Mouse (Mus musculus) urinary bladder, postnatal 36 days (tissue): Measurements from ENCODE around the gene Aldoart2.
"Not testable (repeated sequence)": the region's sequence is repeated elsewhere in the genome, so short reads cannot be mapped to it uniquely, and the experiment has no call there.

Source experiments
- DNase-seq, 2 experiments: peaks; one replicate each; pipeline ENCODE4 v3.0.0; 2022; ENCODE audit warnings: low spot score in 2 of 2, mixed read lengths in 1 of 2

Aldoart2 gene

DNA sequence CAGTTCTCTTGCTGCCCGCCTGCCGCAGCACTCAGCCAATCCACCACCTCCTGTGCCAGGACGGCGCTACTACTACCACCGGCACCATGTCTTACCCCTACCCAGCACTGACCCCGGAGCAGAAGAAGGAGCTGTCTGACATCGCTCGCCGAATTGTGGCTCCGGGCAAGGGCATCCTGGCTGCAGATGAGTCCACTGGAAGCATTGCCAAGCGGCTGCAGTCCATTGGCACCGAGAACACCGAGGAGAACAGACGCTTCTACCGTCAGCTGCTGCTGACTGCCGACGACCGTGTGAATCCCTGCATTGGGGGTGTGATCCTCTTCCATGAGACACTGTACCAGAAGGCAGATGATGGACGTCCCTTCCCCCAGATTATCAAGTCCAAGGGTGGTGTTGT is at the start of gene Aldoart2:
Gene Aldoart2 (plus strand): TSS at position 34 of the 400 bp plus-strand sequence.
- DNase-seq, result no peak

DNA sequence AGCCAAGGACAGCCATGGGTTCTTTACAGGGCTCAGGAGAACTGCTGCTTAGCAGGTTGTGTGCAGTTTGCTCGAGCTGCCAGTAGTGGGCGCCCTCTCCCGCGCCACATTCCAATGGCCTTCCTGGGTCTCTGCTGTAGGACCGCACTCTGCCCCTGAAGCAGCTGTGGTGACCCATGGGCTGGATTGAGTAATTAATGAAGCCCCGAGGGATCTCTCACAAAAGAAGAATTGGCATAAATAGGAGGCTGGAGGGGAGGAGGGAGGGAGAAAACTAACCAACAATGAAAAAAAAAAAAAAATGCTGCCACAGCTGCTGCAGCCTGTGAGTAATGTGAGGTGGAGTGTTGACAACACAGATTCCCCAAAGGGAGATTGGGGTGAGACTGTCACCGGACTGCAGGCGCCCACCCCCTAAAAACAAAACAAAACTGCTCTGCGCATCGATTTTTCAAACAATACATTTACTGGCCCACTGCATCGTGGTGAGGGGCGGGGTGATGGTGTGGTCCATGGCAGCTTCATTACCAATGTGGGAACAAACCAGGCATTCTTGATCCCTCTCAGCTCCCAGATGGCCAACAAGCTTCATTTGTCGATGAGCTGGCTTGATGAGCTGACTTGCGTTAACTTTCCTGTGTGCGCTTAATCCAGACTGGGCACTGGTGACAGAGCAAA is 46.8 kb upstream of the Aldoart2 start:
- peak in 1 of 2 experiments; percentile 40 for DNase-seq

DNA sequence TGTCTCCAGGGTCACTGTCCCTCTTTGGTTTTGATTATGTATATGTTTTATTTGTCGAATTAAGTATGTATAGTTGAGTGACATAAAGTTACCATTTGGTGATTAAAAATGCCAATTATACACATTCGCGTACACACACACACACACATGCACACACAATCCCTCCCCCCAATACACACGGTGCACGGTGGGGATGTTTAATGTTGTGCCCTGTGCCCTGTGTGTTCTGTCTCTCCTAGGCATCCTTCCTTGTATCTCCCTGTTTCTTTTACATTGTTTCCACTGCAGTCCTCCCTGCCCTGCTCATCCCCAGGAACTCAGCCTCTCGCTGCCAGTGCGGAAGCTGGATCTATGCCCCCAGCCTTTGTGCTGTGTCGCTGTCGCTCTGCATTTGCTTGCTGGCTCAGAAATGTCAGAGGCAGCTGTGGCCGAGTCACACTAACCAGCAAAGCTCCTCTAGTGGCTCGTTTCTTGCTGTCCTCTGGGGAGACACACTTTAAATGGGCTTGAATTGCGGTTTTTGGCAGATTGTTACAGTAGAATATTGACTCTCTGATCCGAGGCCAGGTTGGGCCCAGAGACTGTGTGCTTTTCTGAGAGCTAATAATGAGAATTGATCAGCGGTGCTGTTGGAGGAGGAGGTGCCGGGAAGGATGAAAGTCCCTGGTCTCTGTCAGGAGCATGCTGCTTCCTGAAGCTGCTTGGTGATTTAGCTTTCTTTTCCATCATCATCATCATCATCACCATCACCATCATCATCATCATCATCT is 37.9 kb upstream of the Aldoart2 start:
- no peak for DNase-seq

DNA sequence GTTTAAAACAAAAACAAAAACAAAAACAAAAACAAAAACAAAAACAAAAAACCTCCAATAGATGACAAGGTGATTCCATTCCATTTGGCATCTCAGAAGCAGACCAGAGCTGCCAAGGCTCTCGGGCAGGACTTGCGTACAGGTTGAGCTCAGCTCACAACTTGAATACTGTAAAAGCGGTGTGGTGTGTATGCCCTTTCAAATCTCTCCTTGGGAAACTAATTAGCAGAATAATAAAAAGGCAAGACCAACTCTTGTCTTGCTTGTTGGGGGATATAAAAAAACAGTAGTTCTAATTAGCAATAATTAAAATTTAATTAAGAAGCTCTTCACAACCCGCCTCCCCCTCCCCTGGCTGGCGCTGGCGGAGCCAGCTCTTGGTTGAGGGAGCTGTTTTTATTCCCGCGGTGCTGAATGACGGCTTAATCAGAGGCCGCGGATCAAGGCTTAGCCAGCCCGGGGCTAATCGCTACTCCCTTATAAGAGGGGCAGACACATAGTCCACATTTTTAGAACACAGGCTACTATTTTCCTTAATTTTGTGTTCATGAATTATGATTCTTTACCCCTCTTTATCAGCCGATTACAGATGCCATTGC is 28.4 kb upstream of the Aldoart2 start:
- no peak for DNase-seq

- DNase-seq, result no peak
These were observed 27.3 kb upstream of the Aldoart2 start for GRCm38 (mm10) chr12:55537742-55538141.

GRCm38 (mm10) chr12:55538328-55538971 is 26.6 kb upstream of the Aldoart2 start:
- no peak for DNase-seq

DNA sequence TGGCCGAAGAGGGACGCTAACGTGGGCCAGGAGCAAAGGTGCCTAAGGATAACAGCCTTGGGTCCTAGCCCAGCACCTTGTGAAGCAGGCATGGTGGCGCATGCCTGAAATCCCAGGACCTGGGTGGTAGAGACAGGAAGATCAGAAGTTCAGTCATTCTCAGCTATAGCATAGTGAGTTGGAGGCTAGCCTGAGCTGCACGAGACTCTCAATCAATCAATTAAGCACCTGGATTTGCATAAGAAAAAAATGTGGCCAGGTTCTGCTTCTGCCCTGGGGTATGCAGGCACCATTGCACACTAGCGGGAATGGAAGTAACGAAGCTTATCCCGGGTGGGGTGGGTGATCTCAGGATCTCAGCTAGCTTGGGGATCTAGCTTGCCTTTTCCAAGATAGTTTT is 25.9 kb upstream of the Aldoart2 start:
- no peak for DNase-seq

DNA sequence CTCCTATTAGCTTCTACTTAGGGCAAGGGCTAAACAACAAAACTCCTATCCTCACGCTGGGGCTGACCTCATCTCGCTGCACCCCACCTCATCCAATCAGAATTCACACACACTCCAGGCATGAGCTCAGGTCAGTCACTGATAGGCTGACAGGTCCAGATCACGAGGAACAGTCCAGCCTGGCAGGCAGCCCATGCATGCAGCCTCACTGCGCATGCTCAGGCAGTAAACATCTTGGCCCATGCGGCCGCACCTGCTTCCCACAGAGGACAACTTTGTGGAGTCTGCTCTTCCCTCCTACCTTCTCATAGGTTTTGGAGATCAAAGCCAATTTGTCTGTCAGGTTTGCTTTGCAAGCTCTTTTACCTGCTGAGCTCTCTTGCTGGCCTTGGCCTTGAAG is 10.1 kb upstream of the Aldoart2 start:
- DNase-seq, result not testable (repeated sequence)

GRCm38 (mm10) chr12:55557866-55558265 is 7.2 kb upstream of the Aldoart2 start:
- DNase-seq, result no peak

DNA sequence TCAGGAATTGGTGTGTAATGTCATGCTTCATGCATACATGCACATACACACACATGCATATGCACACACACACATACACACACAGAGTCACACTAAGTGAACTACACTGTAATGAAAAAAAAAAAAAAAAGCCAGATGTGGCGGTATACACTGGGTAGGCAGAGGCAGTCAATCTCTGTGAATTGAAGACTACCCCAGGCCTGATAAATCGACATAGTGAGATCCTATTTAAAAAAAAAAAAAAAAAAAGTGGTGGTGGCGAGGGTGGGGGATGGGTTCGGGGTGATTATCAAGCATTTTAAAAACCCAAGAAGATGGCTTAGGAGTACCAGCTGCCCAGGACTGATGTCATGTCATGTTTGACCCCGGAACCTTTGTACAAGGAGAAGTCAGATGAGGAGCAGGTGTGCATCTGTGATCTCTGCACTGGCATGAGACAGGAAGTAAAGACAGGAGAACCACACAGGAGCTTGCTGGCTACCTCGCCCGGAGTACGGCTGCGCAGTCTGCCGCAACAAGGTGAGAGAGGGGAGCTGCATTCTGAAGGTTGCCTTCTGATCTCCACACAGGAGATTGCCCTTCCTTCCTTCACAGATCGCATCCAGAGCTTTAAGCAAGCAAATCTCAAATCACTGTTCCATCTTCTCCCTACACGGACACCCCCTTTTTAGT is 5.7 kb upstream of the Aldoart2 start:
- no peak for DNase-seq

DNA sequence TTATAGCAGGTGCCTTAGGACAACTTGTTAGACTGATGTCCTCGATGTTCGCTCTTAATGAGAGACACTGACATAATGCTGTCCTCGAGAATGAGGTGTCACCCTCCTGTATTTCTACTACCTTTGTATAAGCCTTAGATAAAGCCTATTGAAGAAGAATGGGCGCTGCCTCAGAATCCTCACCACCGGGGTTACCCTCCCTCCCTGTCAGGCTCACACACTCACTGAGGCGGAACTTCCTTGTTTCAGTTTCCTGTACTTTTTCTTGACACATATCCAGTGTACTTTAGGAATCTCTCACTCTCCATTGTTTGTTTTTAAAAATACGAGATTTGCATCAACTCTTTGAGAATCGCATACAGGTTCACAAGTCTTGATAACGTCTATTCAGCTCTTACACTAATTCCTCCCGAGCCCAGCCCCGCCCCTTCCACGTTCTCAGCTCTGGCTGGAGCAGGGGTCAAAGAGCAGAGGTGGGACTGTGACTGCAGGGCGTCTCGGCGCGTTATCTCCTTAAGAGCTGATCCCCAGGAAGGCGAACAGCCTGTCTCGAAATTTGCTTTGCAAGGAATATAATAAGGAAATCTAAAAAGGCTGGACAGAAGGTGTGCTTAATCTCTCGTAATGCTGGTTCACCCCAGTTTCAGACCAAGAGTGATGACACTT is 4.9 kb upstream of the Aldoart2 start:
- peak in 1 of 2 experiments; percentile 12 for DNase-seq

GRCm38 (mm10) chr12:55563742-55564141 is 1.3 kb upstream of the Aldoart2 start:
- no peak for DNase-seq

DNA sequence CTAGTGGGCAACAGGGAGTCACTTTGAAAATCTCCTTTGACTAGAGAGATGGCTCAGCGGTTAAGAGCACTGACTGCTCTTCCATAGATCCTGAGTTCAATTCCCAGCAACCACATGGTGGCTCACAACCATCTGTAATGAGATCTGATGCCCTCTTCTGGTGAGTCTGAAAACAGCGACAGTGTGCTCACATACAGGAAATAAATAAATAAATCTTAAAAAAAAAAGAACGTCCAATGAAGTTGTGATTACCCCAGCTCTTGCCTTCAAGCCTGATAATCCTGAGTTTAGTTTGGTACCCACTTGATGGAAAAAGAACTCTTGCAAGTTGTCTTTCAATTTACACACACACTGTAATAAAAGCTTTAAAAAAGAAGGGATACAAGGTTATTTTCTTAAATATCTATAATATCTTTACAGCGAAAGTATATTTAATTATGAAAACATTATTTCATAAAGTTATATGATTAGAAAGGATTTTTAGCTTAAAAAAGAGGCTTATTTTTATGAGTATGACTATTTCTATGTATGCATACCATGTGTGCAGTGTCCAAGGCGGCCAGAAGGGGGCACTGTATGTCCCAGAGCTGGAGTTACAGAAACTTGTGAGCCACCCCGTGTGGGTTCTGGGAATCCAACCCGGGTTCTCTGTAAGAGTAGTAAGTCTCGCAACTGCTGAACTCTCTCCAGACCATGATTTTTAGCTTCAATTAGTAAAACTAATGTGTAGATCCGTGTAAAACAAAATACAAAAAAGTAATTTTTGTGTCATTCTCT is 664 bp upstream of the Aldoart2 start:
- no peak for DNase-seq

DNA sequence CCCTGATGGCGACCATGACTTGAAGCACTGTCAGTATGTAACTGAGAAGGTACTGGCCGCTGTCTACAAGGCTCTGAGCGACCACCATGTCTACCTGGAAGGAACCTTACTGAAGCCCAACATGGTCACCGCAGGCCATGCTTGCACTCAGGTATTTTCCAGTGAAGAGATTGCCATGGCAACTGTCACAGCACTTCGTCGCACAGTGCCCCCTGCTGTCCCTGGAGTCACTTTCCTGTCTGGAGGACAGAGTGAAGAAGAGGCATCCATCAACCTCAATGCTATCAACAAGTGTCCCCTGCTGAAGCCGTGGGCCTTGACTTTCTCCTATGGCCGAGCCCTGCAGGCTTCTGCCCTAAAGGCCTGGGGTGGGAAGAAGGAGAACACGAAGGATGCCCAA is 828 bp downstream of the Aldoart2 start:
- DNase-seq, result no peak

- no peak for DNase-seq
These were observed 1.8 kb downstream of the Aldoart2 start for GRCm38 (mm10) chr12:55566837-55567236.

DNA sequence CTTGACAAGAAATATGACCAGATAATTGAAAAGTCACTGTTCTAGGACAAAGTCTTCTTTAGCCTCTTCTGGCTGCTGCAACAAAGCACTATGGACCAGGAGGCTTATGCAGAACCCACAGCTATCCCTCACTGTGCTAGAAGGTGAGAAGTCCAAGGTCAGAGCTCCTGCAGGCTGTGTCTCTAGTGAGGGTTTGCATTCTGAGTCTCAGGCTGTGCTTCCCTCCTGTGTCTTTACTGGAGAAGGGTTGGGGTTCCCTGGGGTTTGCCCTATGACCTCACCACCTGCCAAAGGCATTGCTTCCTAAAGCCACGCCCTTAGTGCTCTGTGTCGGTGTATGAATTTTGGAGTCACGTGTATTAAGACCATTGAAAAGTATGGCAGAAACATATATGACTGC is 3.4 kb downstream of the Aldoart2 start:
- DNase-seq, result no peak

- no peak for DNase-seq
These were observed 4.6 kb downstream of the Aldoart2 start for GRCm38 (mm10) chr12:55569676-55570075.

- DNase-seq, result no peak
These were observed 5.6 kb downstream of the Aldoart2 start for GRCm38 (mm10) chr12:55570646-55571045.

DNA sequence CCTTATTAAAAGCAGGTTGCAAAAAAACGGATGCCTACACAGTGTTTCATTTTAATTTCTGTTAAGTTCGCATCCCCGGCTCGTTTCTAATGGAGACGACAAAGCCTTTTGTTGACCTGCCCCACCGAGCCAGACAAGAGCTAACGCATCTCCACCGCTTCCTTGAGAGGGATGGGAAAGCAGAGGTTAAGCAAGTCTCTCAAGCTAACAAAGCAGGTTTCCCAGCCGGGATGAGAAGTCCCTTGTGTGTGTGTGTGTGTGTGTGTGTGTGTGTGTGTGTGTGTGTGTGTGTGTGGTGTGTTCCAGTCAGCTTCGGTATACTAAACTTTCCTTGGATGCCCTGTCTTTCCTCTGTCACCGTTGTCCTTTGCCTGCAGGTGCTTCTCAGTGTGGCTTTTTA is 6.1 kb downstream of the Aldoart2 start:
- DNase-seq, result no peak

DNA sequence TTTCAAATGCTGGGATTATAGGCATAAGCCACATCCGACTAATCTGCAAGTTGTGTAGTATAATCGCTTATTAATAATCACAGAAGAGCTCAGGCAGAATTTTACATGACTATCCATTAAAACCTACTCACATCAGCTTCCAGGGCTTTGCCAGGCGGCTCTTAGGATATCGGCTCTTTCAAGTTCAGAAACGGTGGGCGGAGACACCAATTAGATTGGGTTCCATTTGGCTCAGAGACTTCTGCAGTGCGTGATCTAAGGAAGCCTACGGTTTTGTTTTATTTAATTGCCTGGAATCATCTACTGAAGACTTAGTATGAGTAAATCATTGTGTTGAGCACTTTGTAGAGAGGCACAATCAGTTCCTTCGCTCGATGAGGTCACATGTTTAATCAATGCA is 6.6 kb downstream of the Aldoart2 start:
- no peak for DNase-seq

DNA sequence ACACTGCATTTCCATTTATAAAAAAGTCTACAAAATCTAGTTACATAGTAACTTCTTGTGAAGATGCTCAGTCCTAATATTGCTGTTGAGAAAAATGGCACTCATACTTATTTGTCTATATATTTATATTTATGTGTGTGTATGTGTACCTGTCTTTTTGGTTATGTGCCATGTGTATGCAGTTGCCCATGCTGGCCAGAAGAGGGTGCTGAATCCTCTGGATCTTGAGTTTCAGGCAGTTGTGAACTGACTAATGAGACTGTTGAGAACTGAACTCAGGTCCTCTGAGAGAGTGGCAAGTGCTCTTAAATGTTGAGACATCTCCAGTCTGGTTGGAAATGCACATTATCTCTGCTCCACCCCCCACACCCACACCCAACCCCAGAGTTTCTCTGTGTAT is 8.1 kb downstream of the Aldoart2 start:
- no peak for DNase-seq
